19 mouse cellular contexts compared by ENCODE assay signal in the genomic region with DNA sequence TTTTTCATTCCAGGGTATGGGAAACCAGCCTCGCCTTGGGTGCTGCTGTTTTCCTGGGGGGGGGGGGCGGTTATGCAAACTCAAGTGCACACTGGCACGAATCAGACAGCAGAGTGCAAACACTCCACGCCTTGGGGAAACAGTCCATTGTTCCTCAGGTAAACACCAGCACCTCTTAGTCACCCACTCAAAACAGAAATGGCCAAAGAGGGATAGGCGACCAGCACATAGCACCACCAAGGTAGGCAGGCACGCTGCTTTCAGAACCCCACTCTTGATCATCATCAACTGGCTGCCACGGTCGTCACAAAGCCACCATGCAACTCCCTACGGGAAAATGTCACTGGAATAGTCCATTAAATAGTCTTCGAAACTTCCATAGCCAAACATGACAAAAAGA.
DNase-seq lines count a peak whose midpoint lies in the region; ATAC-seq lines count a peak whose summit lies in the region.
"Had no signal": no experiment of that assay in that cellular context is flagged by ENCODE, and none has a peak within 500 bp of the region (broad histone marks: within the 10 kb centered on the region; RNA-seq: fewer than 3 reads in every experiment).

No protein-coding gene starts in this region.

- peaks cover 4% of the 10 kb centered on the region; the same call in 1 of the 2 replicates for H3K27me3 ChIP-seq in lung, embryonic 15.5 days
- H3K27me3 ChIP-seq in stomach, embryonic 14.5 days (ENCODE audit: control insufficient read depth, insufficient read depth, low read length), result 0 out of 2 replicates have a peak, but pooled peaks cover 3% of the 10 kb centered on the region
- no peaks in the 10 kb centered on the region for H3K27me3 ChIP-seq in liver, embryonic 11.5 days (replicated peaks; ENCODE audit: control insufficient read depth, insufficient read depth, low read length)
- H3K27me3 ChIP-seq in midbrain, embryonic 16.5 days (ENCODE audit: control insufficient read depth, insufficient read depth, low read depth, low read length), result peaks cover 6% of the 10 kb centered on the region
- H3K27me3 ChIP-seq: embryonic facial prominence, embryonic 13.5 days had no signal

- H3K36me3 ChIP-seq in lung, embryonic 15.5 days, result peaks cover 5% of the 10 kb centered on the region; the same call in 1 of the 2 replicates
- H3K36me3 ChIP-seq in stomach, embryonic 14.5 days (ENCODE audit: control insufficient read depth, insufficient read depth, low read length), result no peaks in the 10 kb centered on the region
- no peaks in the 10 kb centered on the region; the same call in 1 of the 2 replicates for H3K36me3 ChIP-seq in liver, embryonic 11.5 days (ENCODE audit: control insufficient read depth, insufficient read depth, low read length)
- no peaks in the 10 kb centered on the region for H3K36me3 ChIP-seq in midbrain, embryonic 16.5 days (ENCODE audit: control insufficient read depth, insufficient read depth, low read length)
- H3K36me3 ChIP-seq: heart, embryonic 12.5 days had no signal

- peak; percentile 70; the same call in 1 of the 2 replicates for ATAC-seq in lung, embryonic 15.5 days (ENCODE audit: borderline replicate concordance, extremely low read depth, low FRiP score, low TSS enrichment)
- 0 out of 2 replicates have a peak, but pooled peaks have one; percentile 68 for ATAC-seq in stomach, embryonic 14.5 days (ENCODE audit: insufficient number of reproducible peaks, insufficient read depth, low FRiP score, low read depth)
- ATAC-seq in liver, embryonic 11.5 days (replicated peaks; ENCODE audit: low FRiP score), result no peak
- ATAC-seq in midbrain, embryonic 16.5 days, result no peak
- ATAC-seq: forebrain, embryonic 13.5 days; forebrain, postnatal 0 days had no signal

- peak overlapping the region; percentile 25; the same call in 1 of the 2 replicates for H3K4me2 ChIP-seq in lung, embryonic 15.5 days
- no peak overlapping the region for H3K4me2 ChIP-seq in stomach, embryonic 14.5 days (replicated peaks; ENCODE audit: low read depth, low read length)
- no peak overlapping the region for H3K4me2 ChIP-seq in liver, embryonic 11.5 days
- no peak overlapping the region for H3K4me2 ChIP-seq in midbrain, embryonic 16.5 days (ENCODE audit: low read length)
- H3K4me2 ChIP-seq: embryonic facial prominence, embryonic 13.5 days; forebrain, embryonic 13.5 days; heart, embryonic 12.5 days had no signal

- H3K4me3 ChIP-seq in lung, embryonic 15.5 days, result no peak overlapping the region
- H3K4me3 ChIP-seq in stomach, embryonic 14.5 days (ENCODE audit: low read depth, low read length), result no peak overlapping the region
- no peak overlapping the region for H3K4me3 ChIP-seq in liver, embryonic 11.5 days (ENCODE audit: low read depth, low read length)
- H3K4me3 ChIP-seq in midbrain, embryonic 16.5 days (ENCODE audit: low read depth, low read length), result no peak overlapping the region
- H3K4me3 ChIP-seq: embryonic facial prominence, embryonic 13.5 days; forebrain, embryonic 13.5 days; heart, adult 2 months; heart, embryonic 12.5 days had no signal

- H3K27ac ChIP-seq in lung, embryonic 15.5 days, result peak overlapping the region; percentile 74
- H3K27ac ChIP-seq in stomach, embryonic 14.5 days (ENCODE audit: low read length), result no peak overlapping the region
- H3K27ac ChIP-seq in liver, embryonic 11.5 days (ENCODE audit: low read depth, low read length), result no peak overlapping the region
- H3K27ac ChIP-seq in midbrain, embryonic 16.5 days (ENCODE audit: low read length), result no peak overlapping the region
- H3K27ac ChIP-seq: forebrain, embryonic 13.5 days; heart, adult 2 months had no signal

- peaks cover 33% of the 10 kb centered on the region for H3K4me1 ChIP-seq in lung, embryonic 15.5 days
- H3K4me1 ChIP-seq in stomach, embryonic 14.5 days (ENCODE audit: control insufficient read depth, insufficient read depth, low read length), result peaks cover 19% of the 10 kb centered on the region
- peaks cover 7% of the 10 kb centered on the region for H3K4me1 ChIP-seq in liver, embryonic 11.5 days (replicated peaks; ENCODE audit: control insufficient read depth, insufficient read depth, low read length)
- H3K4me1 ChIP-seq in midbrain, embryonic 16.5 days (ENCODE audit: control insufficient read depth, insufficient read depth, low read length), result no peaks in the 10 kb centered on the region
- H3K4me1 ChIP-seq: forebrain, embryonic 13.5 days had no signal

- no peaks in the 10 kb centered on the region for H3K9me3 ChIP-seq in lung, embryonic 15.5 days
- no peaks in the 10 kb centered on the region for H3K9me3 ChIP-seq in stomach, embryonic 14.5 days (ENCODE audit: control insufficient read depth, low read depth, low read length)
- no peaks in the 10 kb centered on the region for H3K9me3 ChIP-seq in liver, embryonic 11.5 days (ENCODE audit: control insufficient read depth, low read length)
- no peaks in the 10 kb centered on the region for H3K9me3 ChIP-seq in midbrain, embryonic 16.5 days (replicated peaks; ENCODE audit: control insufficient read depth, low read length, poor library complexity, severe bottlenecking)
- H3K9me3 ChIP-seq: embryonic facial prominence, embryonic 13.5 days; forebrain, embryonic 13.5 days; heart, embryonic 12.5 days had no signal

- 57% methylated on average over 10 of the region's 10 CpGs for WGBS in lung, embryonic 15.5 days
- 65% methylated on average over 10 of the region's 10 CpGs for WGBS in stomach, embryonic 14.5 days
- WGBS in liver, embryonic 11.5 days, result 85% methylated on average over 10 of the region's 10 CpGs
- WGBS in midbrain, embryonic 16.5 days, result 86% methylated on average over 10 of the region's 10 CpGs

- no peak overlapping the region for H3K9ac ChIP-seq in lung, embryonic 15.5 days
- H3K9ac ChIP-seq in stomach, embryonic 14.5 days (replicated peaks; ENCODE audit: low read depth, low read length), result no peak overlapping the region
- no peak overlapping the region for H3K9ac ChIP-seq in liver, embryonic 11.5 days (ENCODE audit: low read depth, low read length)
- no peak overlapping the region for H3K9ac ChIP-seq in midbrain, embryonic 16.5 days (ENCODE audit: low read depth, low read length)
- H3K9ac ChIP-seq: embryonic facial prominence, embryonic 13.5 days; forebrain, embryonic 13.5 days; forebrain, postnatal 0 days; heart, embryonic 12.5 days had no signal

- peak; percentile 79 to 88 for DNase-seq in lung, adult 18-20 months
- DNase-seq in lung, postnatal 14 days, result peak; percentile 46
- no peak for DNase-seq in adrenal gland, postnatal 14 days
- no peak for DNase-seq in liver, embryonic 11.5 days (ENCODE audit: low spot score)
- no peak for DNase-seq in yolk sac, embryonic 10.5 days (ENCODE audit: low spot score)
- DNase-seq: adrenal gland, postnatal 25 days; cerebellum, adult 18-20 months; cerebellum, adult 9-11 months; cerebellum, postnatal 36 days; forebrain, postnatal 0 days; gastrocnemius, postnatal 14 days; heart, adult 2 months; heart, postnatal 36 days had no signal

Comparison
In these comparisons a context has a peak if more than half of its experiments do, and no peak if none do; other contexts are left out.
1. DNase-seq: peak in lung, adult 18-20 months (2 of 2) and lung, postnatal 14 days (single experiment); none in adrenal gland, postnatal 14 days (single experiment), liver, embryonic 11.5 days (single experiment) and yolk sac, embryonic 10.5 days (single experiment).
2. ATAC-seq: peak in lung, embryonic 15.5 days (single experiment) and stomach, embryonic 14.5 days (single experiment); none in liver, embryonic 11.5 days (single experiment) and midbrain, embryonic 16.5 days (single experiment).